Mouse (Mus musculus) hindbrain, embryonic 15.5 days (tissue): ENCODE measurements around the gene St7. TPM values are rescaled to one million over a fixed set of nuclear protein-coding genes. Genes with fewer than 3 reads are reported as not detected.

Source experiments
- ATAC-seq: fragments of 200-750 bp; cut with Nextera tagmentation; 2 replicates; pipeline ENCODE4 v1.8.0; 2017; ENCODE audit warnings: low read depth, moderate number of reproducible peaks, moderate TSS enrichment; ENCODE audit not compliant: low FRiP score
- H3K27ac ChIP-seq: fragments of 300-500 bp; sonication (generic); replicated peaks from 2 replicates; pipeline ENCODE4 v1.5.1; 2015; ENCODE audit warnings: mild to moderate bottlenecking, inconsistent platforms
- H3K27me3 ChIP-seq: fragments of 300-500 bp; sonication (generic); 2 replicates; pipeline ENCODE4 v1.6.1; 2015; ENCODE audit warnings: control low read depth, inconsistent platforms
- H3K36me3 ChIP-seq: fragments of 300-500 bp; sonication (generic); 2 replicates; pipeline ENCODE4 v1.6.1; 2015; ENCODE audit warnings: control low read depth, inconsistent platforms
- H3K4me1 ChIP-seq: fragments of 300-500 bp; sonication (generic); replicated peaks from 2 replicates; pipeline ENCODE4 v1.6.1; 2015; ENCODE audit warnings: control low read depth, inconsistent platforms
- H3K4me2 ChIP-seq: fragments of 300-500 bp; sonication (generic); 2 replicates; pipeline ENCODE4 v1.6.1; 2015; ENCODE audit warnings: moderate library complexity, mild to moderate bottlenecking, inconsistent platforms
- H3K4me3 ChIP-seq: fragments of 300-500 bp; sonication (generic); 2 replicates; pipeline ENCODE4 v1.5.1; 2015; ENCODE audit warnings: mild to moderate bottlenecking, inconsistent platforms
- H3K9ac ChIP-seq: fragments of 300-500 bp; sonication (generic); 2 replicates; pipeline ENCODE4 v1.6.1; 2015; ENCODE audit warnings: inconsistent platforms
- H3K9me3 ChIP-seq: fragments of 300-500 bp; sonication (generic); 2 replicates; pipeline ENCODE4 v1.6.1; 2016; ENCODE audit warnings: control low read depth, inconsistent platforms
- WGBS: fragments of 180-500 bp; shearing (Covaris S2); methylation state at CpG from one replicate; pipeline ENCODE4 v1.1.7; 2015; 5-methylcytosine and 5-hydroxymethylcytosine counted together
- polyA plus RNA-seq: library from polyadenylated mRNA; unstranded; fragments of >200 nt; fragmentation: Nextera tagmentation; extraction: Ambion mirVana; gene quantifications from 2 replicates; pipeline ENCODE4 v1.2.1, GENCODE M21; 2015

St7 gene
- polyA plus RNA-seq, 1 experiment from 2014 or later, result 54.8 TPM

DNA sequence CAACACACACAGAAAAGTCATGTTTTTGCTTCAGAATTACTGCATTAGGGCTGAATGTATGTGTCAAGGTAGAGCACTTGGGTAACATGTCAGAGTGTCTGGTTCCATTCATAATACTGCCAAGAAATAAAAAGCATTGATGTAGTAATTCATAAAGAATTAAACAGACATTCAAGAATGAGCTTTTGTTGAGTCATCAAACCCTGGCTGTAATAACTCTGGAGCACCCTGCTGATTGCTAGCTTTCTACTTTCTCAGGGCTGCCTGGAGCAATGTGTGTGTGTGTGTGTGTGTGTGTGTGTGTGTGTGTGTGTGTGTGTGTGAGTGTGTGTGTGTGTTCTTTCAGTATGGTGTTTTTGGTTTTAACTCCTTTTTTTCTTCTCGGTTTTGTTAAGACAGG, 78.7 kb downstream of the St7 start:
- WGBS, result 69% methylated on average over 1 of the region's 1 CpGs
- H3K36me3 ChIP-seq, result no peaks in the 10 kb centered on the region
- no peaks in the 10 kb centered on the region for H3K9me3 ChIP-seq
- H3K4me1 ChIP-seq, result peaks cover 20% of the 10 kb centered on the region
- no peak overlapping the region for H3K9ac ChIP-seq
- ATAC-seq, result no peak
- H3K4me3 ChIP-seq, result no peak overlapping the region
- H3K4me2 ChIP-seq, result no peak overlapping the region
- H3K27ac ChIP-seq, result no peak overlapping the region
- H3K27me3 ChIP-seq, result no peaks in the 10 kb centered on the region

DNA sequence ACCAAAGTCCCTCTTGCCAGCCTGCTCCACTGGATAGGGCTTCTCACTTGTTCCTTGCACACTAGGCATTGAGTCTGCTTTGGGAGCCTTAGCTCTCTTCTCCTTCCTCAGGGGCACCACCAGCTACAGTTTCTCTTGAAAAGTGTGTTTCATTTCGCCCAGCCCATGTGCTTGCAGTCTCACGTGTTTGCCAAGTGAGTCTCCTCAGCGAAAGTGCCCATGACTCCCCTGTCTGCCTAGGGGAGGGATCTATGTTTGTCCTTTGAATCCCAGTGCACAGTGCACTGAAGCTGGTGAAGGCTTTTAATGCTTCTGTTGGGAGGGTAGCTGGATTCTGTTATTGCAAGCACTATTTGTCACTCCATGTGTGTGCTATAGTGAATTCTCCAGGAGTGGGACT, 79.8 kb downstream of the St7 start:
- H3K4me1 ChIP-seq, result peaks cover 20% of the 10 kb centered on the region
- no peaks in the 10 kb centered on the region for H3K27me3 ChIP-seq
- H3K36me3 ChIP-seq, result no peaks in the 10 kb centered on the region
- no peak overlapping the region for H3K4me3 ChIP-seq
- no peak overlapping the region for H3K9ac ChIP-seq
- ATAC-seq, result no peak
- no peak overlapping the region for H3K4me2 ChIP-seq
- H3K27ac ChIP-seq, result no peak overlapping the region
- H3K9me3 ChIP-seq, result no peaks in the 10 kb centered on the region
- WGBS, result 77% methylated on average over 3 of the region's 3 CpGs

DNA sequence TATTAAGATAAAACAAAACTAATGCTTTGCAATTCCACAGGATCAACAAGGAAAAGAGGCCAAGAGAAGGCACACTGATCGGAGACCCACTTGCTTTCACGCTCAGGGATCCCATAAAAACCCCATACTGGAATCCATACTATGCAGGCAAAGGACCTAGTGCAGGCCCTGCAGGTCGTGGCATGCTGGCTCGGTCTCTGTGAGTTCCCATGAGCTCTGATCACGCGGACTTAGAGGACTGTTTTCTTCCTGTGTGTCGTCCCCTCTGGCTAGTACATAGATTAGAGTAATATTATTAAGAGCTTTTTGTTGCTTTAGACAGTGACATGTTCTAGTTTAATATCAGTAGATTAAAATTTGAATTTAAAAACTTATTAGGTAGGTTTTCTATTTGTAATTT, 83.3 kb downstream of the St7 start:
- H3K4me2 ChIP-seq, result no peak overlapping the region
- WGBS, result 70% methylated on average over 7 of the region's 7 CpGs
- no peak overlapping the region for H3K27ac ChIP-seq
- H3K36me3 ChIP-seq, result no peaks in the 10 kb centered on the region
- H3K4me3 ChIP-seq, result no peak overlapping the region
- ATAC-seq, result no peak
- H3K9me3 ChIP-seq, result no peaks in the 10 kb centered on the region
- H3K9ac ChIP-seq, result no peak overlapping the region
- H3K27me3 ChIP-seq, result no peaks in the 10 kb centered on the region
- peaks cover 11% of the 10 kb centered on the region; the same call in 1 of the 2 replicates for H3K4me1 ChIP-seq

DNA sequence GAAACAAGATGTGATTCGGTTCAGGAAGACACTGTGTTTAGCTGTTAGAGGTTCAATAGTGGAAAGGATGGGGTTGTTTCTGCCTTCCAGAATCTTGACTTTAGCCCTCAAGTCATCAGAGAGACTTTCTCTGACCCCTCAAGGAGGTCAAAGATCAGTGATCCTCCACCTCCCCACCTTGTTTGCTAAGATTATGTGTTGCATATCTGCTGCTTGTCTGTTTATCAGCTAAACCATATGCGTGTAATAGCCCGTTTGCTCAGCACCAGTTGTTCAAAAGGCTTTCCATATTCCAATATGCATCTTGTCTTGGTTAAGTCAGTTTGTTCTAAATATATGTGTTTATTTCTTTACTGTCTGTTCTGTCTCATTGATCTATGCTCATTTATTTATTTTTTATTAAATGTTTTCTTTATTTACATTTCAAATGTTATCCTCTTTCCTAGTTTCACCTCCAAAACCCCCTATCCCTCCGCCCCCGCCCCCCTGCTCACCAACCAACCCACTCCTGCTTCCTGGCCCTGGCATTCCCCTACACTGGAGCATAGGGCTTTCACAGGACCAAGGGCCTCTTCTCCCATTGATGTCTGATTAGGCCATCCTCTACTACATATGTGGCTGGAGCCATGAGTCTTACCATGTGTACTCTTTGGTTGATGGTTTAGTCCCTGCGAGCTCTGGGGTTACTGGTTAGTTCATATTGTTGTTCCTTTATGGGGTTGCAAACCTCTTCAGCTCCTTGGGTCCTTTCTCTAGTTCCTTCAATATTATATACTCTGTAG, 84.5 kb downstream of the St7 start:
- Histone ChIP-seq H3K9ac (no peak overlapping the region), H3K36me3 (no peaks in the 10 kb centered on the region), H3K9me3 (no peaks in the 10 kb centered on the region), H3K4me1 (peaks cover 9% of the 10 kb centered on the region; the same call in 1 of the 2 replicates), H3K4me3 (no peak overlapping the region), H3K27ac (no peak overlapping the region), H3K27me3 (no peaks in the 10 kb centered on the region), H3K4me2 (no peak overlapping the region)
- 95% methylated on average over 6 of the region's 6 CpGs for WGBS
- ATAC-seq, result no peak

DNA sequence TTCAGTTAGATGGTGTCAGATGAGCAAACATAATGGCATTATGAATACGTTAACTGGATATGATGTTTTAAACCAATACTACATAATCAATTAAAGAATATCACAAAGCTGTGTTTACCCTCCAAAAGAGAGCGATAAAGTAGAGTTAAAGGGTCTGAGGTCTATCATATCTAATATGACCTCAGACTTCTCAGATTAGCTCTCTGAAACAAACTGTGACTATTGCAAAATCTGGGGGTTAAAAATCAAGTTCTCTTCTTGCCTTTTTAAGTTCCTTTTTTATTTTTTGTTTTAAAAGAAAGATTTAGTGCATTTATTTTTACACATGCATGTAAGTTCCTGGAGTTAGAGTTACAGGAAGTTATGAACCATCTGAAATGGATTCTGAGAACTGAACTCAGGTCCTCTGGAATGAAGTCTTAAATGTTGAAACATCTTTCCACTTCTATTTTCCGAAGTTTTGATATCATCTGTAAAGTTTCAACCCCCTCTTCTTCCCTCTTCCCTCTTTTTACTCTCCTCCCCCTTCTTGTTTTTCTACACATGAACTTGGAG, 86.0 kb downstream of the St7 start:
- H3K27ac ChIP-seq, result no peak overlapping the region
- no peak overlapping the region for H3K4me2 ChIP-seq
- H3K9ac ChIP-seq, result no peak overlapping the region
- no peak overlapping the region for H3K4me3 ChIP-seq
- H3K9me3 ChIP-seq, result no peaks in the 10 kb centered on the region
- no peak for ATAC-seq
- 94% methylated on average over 3 of the region's 3 CpGs for WGBS
- peaks cover 8% of the 10 kb centered on the region; the same call in 1 of the 2 replicates for H3K4me1 ChIP-seq
- H3K36me3 ChIP-seq, result no peaks in the 10 kb centered on the region
- H3K27me3 ChIP-seq, result no peaks in the 10 kb centered on the region

DNA sequence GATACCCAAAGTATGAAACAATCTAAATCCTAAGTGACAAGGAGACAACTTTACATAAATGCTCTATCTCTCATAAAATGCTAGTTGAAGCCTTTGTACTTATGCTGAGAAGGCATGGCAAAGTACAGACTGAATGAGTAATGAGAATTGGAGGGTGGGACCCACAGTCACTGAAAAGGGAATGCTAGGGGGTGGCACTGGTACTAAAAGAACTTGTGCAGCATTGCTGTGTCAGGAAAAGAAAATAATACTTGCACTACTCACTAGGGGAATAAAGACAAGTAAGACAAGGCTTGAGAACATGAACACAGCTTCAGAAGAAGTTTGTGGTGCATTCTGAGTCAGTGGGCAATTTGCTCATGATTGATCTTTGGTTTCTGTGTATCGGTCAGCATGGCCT, 90.8 kb downstream of the St7 start:
- no peaks in the 10 kb centered on the region for H3K27me3 ChIP-seq
- WGBS, result 97% methylated on average over 1 of the region's 1 CpGs
- no peaks in the 10 kb centered on the region for H3K36me3 ChIP-seq
- no peak for ATAC-seq
- no peak overlapping the region for H3K9ac ChIP-seq
- 0 out of 2 replicates have a peak, but pooled peaks cover 9% of the 10 kb centered on the region for H3K4me1 ChIP-seq
- no peak overlapping the region for H3K4me2 ChIP-seq
- H3K4me3 ChIP-seq, result no peak overlapping the region
- no peak overlapping the region for H3K27ac ChIP-seq
- no peaks in the 10 kb centered on the region for H3K9me3 ChIP-seq

DNA sequence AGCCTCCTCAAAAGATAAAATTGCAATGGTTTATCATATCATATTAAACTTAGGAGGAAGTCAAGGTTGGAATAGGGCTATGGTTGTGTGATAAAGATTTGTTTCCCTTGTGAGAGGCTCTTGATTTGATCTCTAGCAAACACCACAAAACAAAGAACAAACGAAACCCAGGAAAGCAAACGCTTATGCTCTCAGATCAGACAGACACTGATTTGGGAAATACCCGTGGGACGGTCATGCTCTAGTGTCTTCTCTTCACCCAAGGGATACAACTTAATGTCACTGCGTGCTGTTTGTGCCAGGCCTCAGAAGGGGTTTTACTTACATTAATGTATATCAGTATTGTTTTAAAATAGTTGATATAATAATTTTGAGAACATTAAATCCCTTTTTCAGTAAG, 91.8 kb downstream of the St7 start:
- no peak for ATAC-seq
- no peaks in the 10 kb centered on the region for H3K27me3 ChIP-seq
- WGBS, result 77% methylated on average over 5 of the region's 5 CpGs
- no peak overlapping the region for H3K27ac ChIP-seq
- no peak overlapping the region for H3K4me3 ChIP-seq
- H3K4me1 ChIP-seq, result 0 out of 2 replicates have a peak, but pooled peaks cover 9% of the 10 kb centered on the region
- no peak overlapping the region for H3K9ac ChIP-seq
- H3K9me3 ChIP-seq, result no peaks in the 10 kb centered on the region
- no peak overlapping the region for H3K4me2 ChIP-seq
- H3K36me3 ChIP-seq, result no peaks in the 10 kb centered on the region

DNA sequence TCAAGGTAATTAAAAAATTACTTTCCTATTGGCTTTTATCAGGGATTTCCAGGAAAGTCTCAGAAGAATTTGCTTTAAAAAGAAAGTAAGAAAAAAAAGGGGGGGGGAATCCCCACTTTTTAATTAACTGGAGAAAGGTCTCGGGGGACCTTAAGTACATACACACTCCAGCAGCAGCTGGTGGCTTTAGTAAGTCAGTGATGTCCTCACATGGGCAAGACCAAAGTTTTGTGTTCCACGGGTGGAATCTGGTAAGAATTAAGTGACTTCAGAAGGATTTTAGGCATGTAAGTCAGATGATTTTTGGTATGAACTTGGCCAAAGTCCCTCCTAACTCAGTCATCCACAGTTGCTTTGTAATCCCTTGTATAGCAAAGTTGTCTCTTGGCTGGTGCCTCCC, 92.5 kb downstream of the St7 start:
- Histone ChIP-seq H3K27ac (no peak overlapping the region), H3K9me3 (no peaks in the 10 kb centered on the region), H3K4me3 (no peak overlapping the region), H3K27me3 (no peaks in the 10 kb centered on the region), H3K9ac (no peak overlapping the region), H3K4me2 (no peak overlapping the region), H3K36me3 (no peaks in the 10 kb centered on the region), H3K4me1 (0 out of 2 replicates have a peak, but pooled peaks cover 9% of the 10 kb centered on the region)
- ATAC-seq, result no peak
- 73% methylated on average over 2 of the region's 2 CpGs for WGBS

DNA sequence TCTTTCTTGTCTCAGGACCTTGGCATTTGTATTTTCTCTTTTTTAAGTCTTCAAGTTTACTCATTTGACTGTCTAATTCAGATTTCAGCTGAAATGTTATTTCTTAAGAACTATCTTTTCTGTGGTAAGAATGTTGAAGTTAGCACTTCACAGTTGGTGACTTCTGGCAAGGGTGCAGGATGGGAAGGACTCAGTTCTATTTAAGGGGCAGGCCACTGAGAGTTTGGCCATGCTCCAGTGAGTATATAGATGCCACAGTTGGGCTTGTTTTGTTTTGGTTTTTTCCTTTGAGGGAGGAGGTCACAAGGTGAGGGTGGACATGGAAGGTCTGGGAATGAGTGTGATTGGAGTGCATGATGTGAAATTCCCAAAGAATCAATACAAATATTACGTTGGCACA, 95.1 kb downstream of the St7 start:
- H3K27ac ChIP-seq, result no peak overlapping the region
- no peak overlapping the region for H3K4me2 ChIP-seq
- H3K4me3 ChIP-seq, result no peak overlapping the region
- no peaks in the 10 kb centered on the region for H3K9me3 ChIP-seq
- no peaks in the 10 kb centered on the region for H3K36me3 ChIP-seq
- WGBS, result 82% methylated on average over 1 of the region's 1 CpGs
- 0 out of 2 replicates have a peak, but pooled peaks cover 9% of the 10 kb centered on the region for H3K4me1 ChIP-seq
- no peak overlapping the region for H3K9ac ChIP-seq
- ATAC-seq, result no peak
- no peaks in the 10 kb centered on the region for H3K27me3 ChIP-seq

DNA sequence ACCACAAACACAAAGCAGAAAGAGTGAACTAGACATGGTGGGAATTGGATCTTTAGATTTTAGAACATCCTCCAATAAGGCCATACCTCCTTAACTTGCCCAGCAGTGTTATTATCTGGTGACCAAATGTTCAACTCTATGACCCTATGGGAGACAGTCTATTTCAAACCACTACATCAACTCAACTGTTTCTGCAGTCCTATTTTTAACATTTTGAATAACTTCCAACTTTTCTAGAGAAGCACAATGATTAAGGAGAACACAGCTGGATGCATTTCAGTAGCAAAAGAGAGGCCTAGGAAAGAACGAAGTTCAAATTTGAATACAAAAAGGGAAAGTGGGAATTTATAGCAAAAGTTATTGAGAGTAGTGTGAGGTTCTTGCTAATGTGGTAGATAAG, 97.5 kb downstream of the St7 start:
- no peak for ATAC-seq
- no peak overlapping the region for H3K27ac ChIP-seq
- H3K27me3 ChIP-seq, result no peaks in the 10 kb centered on the region
- no peaks in the 10 kb centered on the region for H3K36me3 ChIP-seq
- WGBS, result 49% methylated on average over 1 of the region's 1 CpGs
- no peaks in the 10 kb centered on the region for H3K9me3 ChIP-seq
- H3K9ac ChIP-seq, result no peak overlapping the region
- no peak overlapping the region for H3K4me3 ChIP-seq
- no peak overlapping the region for H3K4me2 ChIP-seq
- H3K4me1 ChIP-seq, result no peaks in the 10 kb centered on the region

DNA sequence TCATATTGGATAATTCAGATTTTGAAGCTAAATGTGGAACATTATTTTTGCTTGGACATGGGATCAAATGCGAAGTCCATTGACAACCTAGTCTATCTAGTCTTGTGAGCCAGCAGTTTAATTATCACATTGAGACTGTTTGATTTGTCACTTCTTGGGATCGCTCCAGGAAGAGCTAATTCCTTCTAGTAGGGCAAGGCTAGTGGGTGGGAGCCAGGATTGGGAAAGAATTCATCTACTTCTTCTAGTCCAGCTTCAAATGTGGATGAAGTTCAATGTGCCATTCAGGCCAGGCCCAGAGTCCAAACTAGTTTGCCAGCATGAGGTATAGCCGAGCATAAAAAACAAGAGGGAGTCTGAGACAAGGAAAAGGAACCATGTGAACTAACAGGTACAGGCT, 100.7 kb downstream of the St7 start:
- ATAC-seq, result no peak
- Histone ChIP-seq H3K36me3 (no peaks in the 10 kb centered on the region), H3K4me3 (no peak overlapping the region), H3K4me1 (peaks cover 15% of the 10 kb centered on the region), H3K27ac (no peak overlapping the region), H3K4me2 (no peak overlapping the region), H3K9ac (no peak overlapping the region), H3K27me3 (no peaks in the 10 kb centered on the region), H3K9me3 (no peaks in the 10 kb centered on the region)
- 86% methylated on average over 3 of the region's 3 CpGs for WGBS

DNA sequence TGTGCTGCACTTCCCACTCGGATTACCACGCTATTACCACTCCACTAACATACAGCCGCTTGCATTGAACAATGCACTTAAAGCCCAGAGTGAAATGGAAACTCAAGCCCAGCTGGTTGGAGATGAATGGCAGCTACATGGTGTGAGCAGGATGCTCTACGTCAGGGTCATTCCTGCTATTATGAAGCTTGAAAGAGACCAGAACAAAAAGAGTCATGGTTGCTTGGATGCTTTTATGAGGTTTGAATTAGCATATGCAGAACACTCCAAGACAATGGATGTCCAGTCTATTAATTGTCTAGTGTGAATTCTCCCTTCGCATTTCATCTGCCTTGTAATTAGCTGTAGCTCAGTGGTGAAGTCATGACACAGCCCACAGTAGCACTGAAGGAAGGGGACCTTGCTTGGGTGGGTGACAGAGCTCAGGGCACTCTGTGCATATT, 104.6 kb downstream of the St7 start:
- 16% methylated on average over 5 of the region's 5 CpGs for WGBS
- H3K4me1 ChIP-seq, result peaks cover 15% of the 10 kb centered on the region
- H3K9me3 ChIP-seq, result no peaks in the 10 kb centered on the region
- no peak overlapping the region for H3K4me3 ChIP-seq
- H3K9ac ChIP-seq, result no peak overlapping the region
- no peaks in the 10 kb centered on the region for H3K36me3 ChIP-seq
- no peaks in the 10 kb centered on the region for H3K27me3 ChIP-seq
- no peak overlapping the region for H3K4me2 ChIP-seq
- peak; percentile 90 for ATAC-seq
- H3K27ac ChIP-seq, result peak overlapping the region; percentile 51
